Comparison of ENCODE assay signal across 27 mouse cellular contexts in genomic region chr17:50904463-50904862, GRCm38 (mm10).
DNase-seq lines count a peak whose midpoint lies in the region; ATAC-seq and TF ChIP-seq lines count a peak whose summit lies in the region.
"Had no signal": no experiment of that assay in that cellular context is flagged by ENCODE, and none has a peak within 500 bp of the region (broad histone marks: within the 10 kb centered on the region; RNA-seq: fewer than 3 reads in every experiment).

No protein-coding gene starts in this region.

- ATAC-seq in liver, embryonic 15.5 days (ENCODE audit: insufficient read depth), result peak; percentile 67
- ATAC-seq in megakaryocyte-erythroid progenitor cell, adult 5-6 weeks (replicated peaks; ENCODE audit: low FRiP score, low TSS enrichment, poor library complexity, severe bottlenecking), result peak; percentile 70
- no peak for ATAC-seq in forebrain, postnatal 0 days
- ATAC-seq: CD4-positive, CD25-positive, alpha-beta regulatory T cell, adult 4 months; forebrain, embryonic 15.5 days; hindbrain, embryonic 16.5 days had no signal

- no peak for TF ChIP-seq CTCF in forebrain, postnatal 0 days (IDR thresholded peaks at IDR 0.05; ENCODE audit: low read depth)

- H3K27ac ChIP-seq in liver, embryonic 15.5 days (replicated peaks), result no peak overlapping the region
- no peak overlapping the region for H3K27ac ChIP-seq in forebrain, postnatal 0 days (ENCODE audit: low read depth, low read length)
- H3K27ac ChIP-seq: embryonic facial prominence, embryonic 10.5 days; embryonic facial prominence, embryonic 13.5 days; forebrain, embryonic 12.5 days; forebrain, embryonic 15.5 days; heart, adult 2 months; heart, embryonic 10.5 days; heart, embryonic 13.5 days; hindbrain, embryonic 12.5 days had no signal

- no peaks in the 10 kb centered on the region for H3K9me3 ChIP-seq in liver, embryonic 15.5 days (replicated peaks)
- no peaks in the 10 kb centered on the region for H3K9me3 ChIP-seq in forebrain, postnatal 0 days (ENCODE audit: low read length)
- H3K9me3 ChIP-seq: embryonic facial prominence, embryonic 10.5 days; embryonic facial prominence, embryonic 13.5 days; forebrain, embryonic 12.5 days; forebrain, embryonic 15.5 days; heart, embryonic 10.5 days; heart, embryonic 13.5 days; hindbrain, embryonic 12.5 days had no signal

- H3K4me3 ChIP-seq in liver, embryonic 15.5 days (replicated peaks), result no peak overlapping the region
- H3K4me3 ChIP-seq in forebrain, postnatal 0 days (ENCODE audit: low read depth, low read length), result no peak overlapping the region
- H3K4me3 ChIP-seq: embryonic facial prominence, embryonic 10.5 days; embryonic facial prominence, embryonic 13.5 days; erythroblast, embryonic 14.5 days; forebrain, embryonic 12.5 days; forebrain, embryonic 15.5 days; heart, adult 2 months; heart, embryonic 10.5 days; heart, embryonic 13.5 days; hindbrain, embryonic 12.5 days had no signal

- H3K36me3 ChIP-seq in liver, embryonic 15.5 days (replicated peaks), result no peaks in the 10 kb centered on the region
- H3K36me3 ChIP-seq in forebrain, postnatal 0 days (ENCODE audit: insufficient read depth), result no peaks in the 10 kb centered on the region
- H3K36me3 ChIP-seq: embryonic facial prominence, embryonic 10.5 days; embryonic facial prominence, embryonic 13.5 days; forebrain, embryonic 12.5 days; forebrain, embryonic 15.5 days; heart, embryonic 10.5 days; heart, embryonic 13.5 days; hindbrain, embryonic 12.5 days had no signal

- H3K4me2 ChIP-seq in liver, embryonic 15.5 days, result no peak overlapping the region
- no peak overlapping the region for H3K4me2 ChIP-seq in forebrain, postnatal 0 days (ENCODE audit: low read depth)
- H3K4me2 ChIP-seq: embryonic facial prominence, embryonic 13.5 days; forebrain, embryonic 12.5 days; forebrain, embryonic 15.5 days; heart, embryonic 13.5 days; hindbrain, embryonic 12.5 days had no signal

- H3K27me3 ChIP-seq in liver, embryonic 15.5 days, result no peaks in the 10 kb centered on the region
- H3K27me3 ChIP-seq in forebrain, postnatal 0 days (ENCODE audit: insufficient read depth, low read length), result no peaks in the 10 kb centered on the region
- H3K27me3 ChIP-seq: embryonic facial prominence, embryonic 13.5 days; forebrain, embryonic 12.5 days; forebrain, embryonic 15.5 days; heart, embryonic 13.5 days; hindbrain, embryonic 12.5 days had no signal

- peak; percentile 11 for DNase-seq in c-Kit-positive CD71-positive TER-119-negative erythroid progenitor cells, embryonic 14.5 days (ENCODE audit: low read depth)
- DNase-seq in c-Kit-positive CD71-positive TER-119-positive erythroid progenitor cells, embryonic 14.5 days (ENCODE audit: low spot score), result peak; percentile 24
- no peak for DNase-seq in cerebellum, postnatal 10 days
- no peak for DNase-seq in forebrain, postnatal 0 days
- DNase-seq: adrenal gland, adult 2 months; adrenal gland, postnatal 14 days; cerebellum, adult 18-20 months; cerebellum, adult 9-11 months; cerebellum, postnatal 36 days; embryo, embryonic 11 days; gastrocnemius, postnatal 10 days; gastrocnemius, postnatal 36 days; heart, adult 2 months; heart, postnatal 14 days; heart, postnatal 4 days had no signal

- no peaks in the 10 kb centered on the region; the same call in 1 of the 2 replicates for H3K4me1 ChIP-seq in liver, embryonic 15.5 days (replicated peaks)
- H3K4me1 ChIP-seq in forebrain, postnatal 0 days (ENCODE audit: insufficient read depth), result no peaks in the 10 kb centered on the region
- H3K4me1 ChIP-seq: embryonic facial prominence, embryonic 13.5 days; heart, embryonic 10.5 days had no signal

- 57% methylated on average over 3 of the region's 3 CpGs for WGBS in liver, embryonic 15.5 days (ENCODE audit: insufficient replicate concordance)
- 84% methylated on average over 3 of the region's 3 CpGs for WGBS in forebrain, postnatal 0 days

- no peak overlapping the region for H3K9ac ChIP-seq in liver, embryonic 15.5 days
- H3K9ac ChIP-seq in forebrain, postnatal 0 days, result no peak overlapping the region
- H3K9ac ChIP-seq: embryonic facial prominence, embryonic 13.5 days; forebrain, embryonic 12.5 days; forebrain, embryonic 15.5 days; heart, embryonic 13.5 days; hindbrain, embryonic 12.5 days had no signal

Comparison
In these comparisons a context has a peak if more than half of its experiments do, and no peak if none do; other contexts are left out.
1. DNase-seq: peak in c-Kit-positive CD71-positive TER-119-negative erythroid progenitor cells, embryonic 14.5 days (single experiment) and c-Kit-positive CD71-positive TER-119-positive erythroid progenitor cells, embryonic 14.5 days (single experiment); none in cerebellum, postnatal 10 days (0 of 2) and forebrain, postnatal 0 days (single experiment).